Mouse (Mus musculus) heart, embryonic 16.5 days (tissue): ENCODE data around the gene Gm49395. TPM values are rescaled to one million over a fixed set of nuclear protein-coding genes. Genes with fewer than 3 reads are reported as not detected.

Experiments
- ATAC-seq: fragments of 200-750 bp; cut with Nextera tagmentation; replicated peaks from 2 replicates; pipeline ENCODE4 v1.8.0; 2017; ENCODE audit warnings: moderate number of reproducible peaks; ENCODE audit not compliant: insufficient read depth, low FRiP score; ENCODE audit errors: extremely low read depth
- H3K27ac ChIP-seq: fragments of 300-500 bp; sonication (generic); 2 replicates; pipeline ENCODE4 v1.5.1; 2014; ENCODE audit warnings: mild to moderate bottlenecking, low read length, control low read depth, moderate library complexity
- H3K27me3 ChIP-seq: fragments of 300-500 bp; sonication (generic); 2 replicates; pipeline ENCODE4 v1.6.1; 2014; ENCODE audit warnings: low read length, mixed read lengths; ENCODE audit not compliant: control insufficient read depth, insufficient read depth
- H3K36me3 ChIP-seq: fragments of 300-500 bp; sonication (generic); 2 replicates; pipeline ENCODE4 v1.6.1; 2014; ENCODE audit not compliant: control insufficient read depth, insufficient read depth
- H3K4me1 ChIP-seq: fragments of 300-500 bp; sonication (generic); 2 replicates; pipeline ENCODE4 v1.6.1; 2014; ENCODE audit warnings: low read length, mixed read lengths; ENCODE audit not compliant: control insufficient read depth, insufficient read depth
- H3K4me2 ChIP-seq: fragments of 300-500 bp; sonication (generic); 2 replicates; pipeline ENCODE4 v1.6.1; 2014; ENCODE audit warnings: low read depth, mild to moderate bottlenecking, control low read depth, low read length
- H3K4me3 ChIP-seq: fragments of 300-500 bp; sonication (generic); 2 replicates; pipeline ENCODE4 v1.5.1; 2014; ENCODE audit warnings: mild to moderate bottlenecking, control low read depth, low read length
- H3K9ac ChIP-seq: fragments of 300-500 bp; sonication (generic); 2 replicates; pipeline ENCODE4 v1.6.1; 2014; ENCODE audit warnings: low read length, control low read depth
- H3K9me3 ChIP-seq: fragments of 300-500 bp; sonication (generic); replicated peaks from 2 replicates; pipeline ENCODE4 v1.6.1; 2016; ENCODE audit warnings: low read length; ENCODE audit not compliant: control insufficient read depth
- WGBS: fragments of 180-500 bp; shearing (Covaris S2); extraction: QIAGEN DNeasy Blood & Tissue Kit; methylation state at CpG from one replicate; pipeline ENCODE4 v1.1.7; 2014; 5-methylcytosine and 5-hydroxymethylcytosine counted together
- polyA plus RNA-seq: library from polyadenylated mRNA; unstranded; fragments of >200 nt; fragmentation: Nextera tagmentation; extraction: Ambion mirVana; gene quantifications from 2 replicates; pipeline ENCODE4 v1.2.1, GENCODE M21; 2015

Gm49395 gene
- polyA plus RNA-seq, 1 experiment from 2014 or later: 8.4 TPM

GRCm38 (mm10) chr13:115107436-115107835, 5.7 kb upstream of the Gm49395 start:
- Histone ChIP-seq H3K36me3 (no peaks in the 10 kb centered on the region), H3K4me2 (no peak overlapping the region), H3K9ac (no peak overlapping the region), H3K4me3 (no peak overlapping the region), H3K4me1 (no peaks in the 10 kb centered on the region), H3K27me3 (no peaks in the 10 kb centered on the region), H3K9me3 (no peaks in the 10 kb centered on the region), H3K27ac (no peak overlapping the region)
- 72% methylated on average over 8 of the region's 8 CpGs for WGBS
- no peak for ATAC-seq

GRCm38 (mm10) chr13:115106183-115106582, 4.5 kb upstream of the Gm49395 start:
- no peak overlapping the region for H3K4me2 ChIP-seq
- WGBS: 74% methylated on average over 10 of the region's 10 CpGs

DNA sequence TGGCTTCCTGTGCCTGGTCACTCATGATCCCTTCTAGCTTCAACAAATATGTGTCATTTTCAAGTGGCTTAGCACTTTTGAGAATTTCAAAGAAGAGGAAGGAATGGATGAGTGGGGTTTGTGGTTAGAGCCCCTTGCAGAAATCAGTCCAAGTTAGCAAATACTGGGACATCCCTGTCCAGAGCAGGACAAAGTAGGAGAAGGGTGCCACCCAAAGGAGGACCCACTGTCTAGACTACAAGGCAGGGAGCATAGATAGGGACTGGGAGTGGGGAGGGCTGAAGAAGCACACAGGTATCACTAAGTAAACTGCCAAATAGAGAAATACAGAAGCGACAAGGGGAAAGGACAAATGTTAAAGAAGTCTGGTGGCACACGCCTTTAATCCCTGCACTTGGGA, 1.0 kb upstream of the Gm49395 start:
- ATAC-seq: no peak
- H3K4me1 ChIP-seq: peaks cover 17% of the 10 kb centered on the region
- H3K4me3 ChIP-seq: no peak overlapping the region
- peak overlapping the region; percentile 66 for H3K4me2 ChIP-seq
- H3K36me3 ChIP-seq: peaks cover 3% of the 10 kb centered on the region; the same call in 1 of the 2 replicates
- H3K9ac ChIP-seq: no peak overlapping the region
- 90% methylated on average over 2 of the region's 2 CpGs for WGBS
- no peaks in the 10 kb centered on the region for H3K27me3 ChIP-seq
- no peak overlapping the region for H3K27ac ChIP-seq
- H3K9me3 ChIP-seq: no peaks in the 10 kb centered on the region

More at GRCm38 (mm10) chr13:115106183-115106582, 4.5 kb upstream of the Gm49395 start:
- no peak overlapping the region for H3K9ac ChIP-seq
- H3K9me3 ChIP-seq: no peaks in the 10 kb centered on the region
- peak overlapping the region; percentile 35 for H3K27ac ChIP-seq
- H3K27me3 ChIP-seq: no peaks in the 10 kb centered on the region
- no peaks in the 10 kb centered on the region for H3K4me1 ChIP-seq
- no peak for ATAC-seq
- H3K36me3 ChIP-seq: no peaks in the 10 kb centered on the region
- H3K4me3 ChIP-seq: no peak overlapping the region

- ATAC-seq: no peak
- 20% methylated on average over 11 of the region's 11 CpGs for WGBS
- H3K9me3 ChIP-seq: no peaks in the 10 kb centered on the region
- peak overlapping the region; percentile 67 for H3K4me3 ChIP-seq
- H3K4me1 ChIP-seq: peaks cover 31% of the 10 kb centered on the region
- peak overlapping the region; percentile 81 for H3K9ac ChIP-seq
- peak overlapping the region; percentile 66 for H3K4me2 ChIP-seq
- peaks cover 3% of the 10 kb centered on the region; the same call in 1 of the 2 replicates for H3K36me3 ChIP-seq
- no peaks in the 10 kb centered on the region for H3K27me3 ChIP-seq
- H3K27ac ChIP-seq: peak overlapping the region; percentile 91
Observed at GRCm38 (mm10) chr13:115100381-115101177, 1.1 kb downstream of the Gm49395 start.

- H3K27me3 ChIP-seq: no peaks in the 10 kb centered on the region
- ATAC-seq: no peak
- H3K27ac ChIP-seq: no peak overlapping the region
- 80% methylated on average over 9 of the region's 9 CpGs for WGBS
- H3K4me2 ChIP-seq: peak overlapping the region; percentile 66
- H3K9me3 ChIP-seq: no peaks in the 10 kb centered on the region
- H3K4me1 ChIP-seq: peaks cover 38% of the 10 kb centered on the region
- peaks cover 3% of the 10 kb centered on the region; the same call in 1 of the 2 replicates for H3K36me3 ChIP-seq
- peak overlapping the region; percentile 67 for H3K4me3 ChIP-seq
- peak overlapping the region; percentile 7; the same call in 1 of the 2 replicates for H3K9ac ChIP-seq
Observed at GRCm38 (mm10) chr13:115099381-115099780, 2.3 kb downstream of the Gm49395 start.

DNA sequence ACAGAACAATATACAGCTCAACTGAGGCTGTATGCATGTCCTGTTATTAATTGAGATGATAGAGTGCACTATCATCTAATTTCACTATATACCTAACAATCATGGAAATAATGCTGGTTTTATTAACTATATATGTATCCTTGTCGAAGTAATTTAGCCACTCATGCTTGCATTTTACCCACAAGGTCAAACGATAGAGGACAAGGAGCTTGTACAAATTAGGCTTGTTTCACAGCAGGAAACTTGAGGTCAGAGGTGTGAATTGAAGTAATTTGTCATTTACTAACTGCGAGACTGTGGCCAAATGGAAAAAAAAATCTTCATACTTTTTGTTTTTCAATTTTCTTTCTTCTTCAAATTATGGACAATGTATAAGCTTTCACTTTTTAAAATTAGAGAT, 3.5 kb downstream of the Gm49395 start:
- Histone ChIP-seq H3K27ac (no peak overlapping the region), H3K9ac (no peak overlapping the region), H3K9me3 (no peaks in the 10 kb centered on the region), H3K36me3 (peaks cover 3% of the 10 kb centered on the region; the same call in 1 of the 2 replicates), H3K4me2 (peak overlapping the region; percentile 20; the same call in 1 of the 2 replicates), H3K27me3 (no peaks in the 10 kb centered on the region), H3K4me1 (peaks cover 38% of the 10 kb centered on the region), H3K4me3 (no peak overlapping the region)
- WGBS: 77% methylated on average over 3 of the region's 3 CpGs
- ATAC-seq: no peak

DNA sequence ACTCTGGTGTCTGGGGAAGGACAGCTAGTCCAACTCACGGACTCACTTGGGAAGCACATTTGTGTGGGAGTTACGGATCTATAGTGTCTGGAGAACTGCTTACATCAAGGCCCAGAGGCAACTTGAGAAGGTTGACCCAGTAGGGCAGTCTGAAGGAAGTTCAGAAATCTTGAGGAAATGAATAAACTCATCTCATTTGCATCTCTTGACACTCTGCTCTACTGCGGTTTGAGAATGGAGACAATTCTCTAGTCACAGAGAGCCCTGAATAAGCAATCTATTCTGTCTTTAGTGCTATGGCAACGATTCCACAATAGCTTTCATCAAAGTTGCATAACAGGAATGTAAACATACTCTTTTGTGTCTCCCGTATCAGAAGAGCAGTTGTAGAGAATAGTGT, 4.8 kb downstream of the Gm49395 start:
- peaks cover 38% of the 10 kb centered on the region for H3K4me1 ChIP-seq
- ATAC-seq: no peak
- H3K36me3 ChIP-seq: peaks cover 3% of the 10 kb centered on the region; the same call in 1 of the 2 replicates
- no peak overlapping the region for H3K4me3 ChIP-seq
- H3K4me2 ChIP-seq: no peak overlapping the region
- 63% methylated on average over 5 of the region's 5 CpGs for WGBS
- no peaks in the 10 kb centered on the region for H3K9me3 ChIP-seq
- H3K27me3 ChIP-seq: no peaks in the 10 kb centered on the region
- peak overlapping the region; percentile 27 for H3K27ac ChIP-seq
- no peak overlapping the region for H3K9ac ChIP-seq

DNA sequence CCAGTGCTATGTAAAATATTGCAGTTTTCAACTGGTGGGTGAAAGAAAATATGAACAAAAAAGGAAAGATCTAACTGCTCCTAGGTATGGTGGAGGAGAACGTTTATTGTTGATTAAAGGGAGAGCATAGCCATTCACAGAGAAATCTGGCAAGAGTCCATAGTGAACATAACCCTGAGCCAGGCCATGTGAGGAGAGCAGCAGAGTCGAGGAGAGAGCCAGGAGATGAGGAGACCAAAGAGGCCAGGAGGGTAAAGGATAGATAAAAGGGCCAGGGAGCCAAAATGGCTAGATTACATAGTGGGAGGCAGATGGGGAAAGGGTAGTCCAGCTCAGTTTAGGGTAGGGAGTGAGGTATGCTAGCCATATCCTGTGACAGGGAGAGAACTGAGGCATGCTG, 5.5 kb downstream of the Gm49395 start:
- Histone ChIP-seq H3K9me3 (no peaks in the 10 kb centered on the region), H3K27ac (peak overlapping the region; percentile 51; the same call in 1 of the 2 replicates), H3K27me3 (no peaks in the 10 kb centered on the region), H3K4me1 (peaks cover 44% of the 10 kb centered on the region), H3K36me3 (peaks cover 3% of the 10 kb centered on the region; the same call in 1 of the 2 replicates), H3K9ac (no peak overlapping the region), H3K4me2 (no peak overlapping the region), H3K4me3 (no peak overlapping the region)
- 16% methylated on average over 2 of the region's 2 CpGs for WGBS
- ATAC-seq: peak; percentile 63

DNA sequence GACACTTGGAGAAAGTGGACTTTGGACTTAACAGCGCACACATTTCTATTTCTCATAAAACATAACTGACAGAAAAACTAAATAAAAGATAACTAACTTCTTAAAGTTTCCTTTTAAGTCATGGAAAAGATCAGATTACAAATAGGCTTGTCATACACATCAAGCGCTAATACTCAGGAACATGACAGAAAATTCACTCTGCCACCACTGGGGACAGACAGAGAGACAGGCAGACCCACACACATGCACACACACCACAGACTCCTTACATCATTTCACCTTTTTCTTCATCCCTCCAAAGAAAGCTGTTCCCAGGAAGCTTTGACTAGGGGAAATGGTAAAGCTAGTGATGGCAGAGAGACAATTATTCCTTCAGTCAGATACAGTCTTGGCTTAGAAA, 6.3 kb downstream of the Gm49395 start:
- H3K4me1 ChIP-seq: peaks cover 49% of the 10 kb centered on the region

More for the DNA sequence above, 6.3 kb downstream of the Gm49395 start:
- WGBS: 81% methylated on average over 2 of the region's 2 CpGs
- Histone ChIP-seq H3K27me3 (no peaks in the 10 kb centered on the region), H3K36me3 (peaks cover 3% of the 10 kb centered on the region; the same call in 1 of the 2 replicates), H3K27ac (peak overlapping the region; percentile 51; the same call in 1 of the 2 replicates), H3K4me3 (no peak overlapping the region), H3K9me3 (no peaks in the 10 kb centered on the region), H3K9ac (no peak overlapping the region), H3K4me2 (no peak overlapping the region)
- no peak for ATAC-seq
